Mouse (Mus musculus) embryo, embryonic 9.5 days (tissue): ENCODE results near the gene Tmem198.
A peak's percentile ranks its signal among the peaks of the same experiment; 100 is the strongest.

ENCODE experiments used
- DNase-seq: peaks from one replicate; pipeline ENCODE4 v3.0.0-alpha.2; 2017; ENCODE audit errors: extremely low spot score

The Tmem198 gene

GRCm38 (mm10) chr1:75455433-75455832 lies 23.9 kb upstream of the Tmem198 start:
- DNase-seq, result no peak

GRCm38 (mm10) chr1:75455948-75456347 lies 23.4 kb upstream of the Tmem198 start:
- DNase-seq, result no peak

DNA sequence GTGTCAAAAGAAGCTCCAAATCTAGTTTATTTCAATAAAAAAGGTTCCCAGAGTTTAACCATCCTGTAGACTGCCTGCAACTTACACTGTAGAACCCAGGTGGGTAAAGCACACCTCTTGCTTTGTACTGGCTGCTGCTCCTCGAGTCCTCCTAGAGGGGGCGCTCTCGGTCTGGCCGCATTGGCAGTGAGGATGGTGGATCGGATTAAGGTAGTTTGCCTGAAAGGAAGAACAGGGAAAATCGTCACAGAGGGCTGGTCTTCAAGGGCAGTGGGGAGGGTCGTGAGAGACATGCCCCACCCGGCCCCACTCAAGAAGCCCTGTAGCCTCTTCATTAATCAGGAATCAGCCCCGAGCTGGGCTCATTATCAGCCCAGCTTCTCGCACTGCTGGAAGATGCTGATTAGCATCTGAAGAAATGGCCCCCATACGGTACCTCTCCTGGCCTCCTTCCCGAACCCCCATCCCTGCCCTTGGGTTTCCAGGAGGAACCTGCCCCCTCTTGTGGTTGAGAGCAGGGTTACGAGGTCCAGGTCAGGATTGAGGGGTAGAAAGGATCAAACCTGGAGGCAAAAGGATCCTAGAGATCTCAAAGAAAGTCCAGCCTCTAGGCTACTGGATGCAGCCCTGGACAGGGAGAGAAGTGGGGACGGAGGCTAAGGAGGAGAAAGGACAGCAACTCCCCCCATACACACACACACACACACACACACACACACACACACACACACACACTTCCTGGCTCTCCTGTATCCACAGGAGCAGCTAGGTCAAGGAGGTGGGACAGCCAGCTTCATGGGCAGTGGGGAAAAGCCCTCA lies 22.4 kb upstream of the Tmem198 start:
- peak; percentile 66 for DNase-seq

DNA sequence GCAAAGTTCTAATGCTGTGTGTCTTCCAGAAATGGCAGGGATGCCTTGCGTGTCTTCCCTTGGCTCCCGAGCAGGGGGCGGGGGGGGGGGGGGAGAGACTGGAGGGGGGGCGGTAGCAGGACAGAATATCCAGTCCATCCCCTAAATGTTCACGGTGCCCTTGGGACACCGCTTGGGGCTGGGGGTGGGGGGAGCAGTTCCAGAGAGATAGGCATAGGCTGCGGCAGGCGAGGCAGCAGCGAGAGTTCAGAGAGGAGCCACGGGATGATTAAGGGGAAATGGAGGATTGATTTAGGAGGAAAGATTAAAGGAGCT lies 21.7 kb upstream of the Tmem198 start:
- no peak for DNase-seq

DNA sequence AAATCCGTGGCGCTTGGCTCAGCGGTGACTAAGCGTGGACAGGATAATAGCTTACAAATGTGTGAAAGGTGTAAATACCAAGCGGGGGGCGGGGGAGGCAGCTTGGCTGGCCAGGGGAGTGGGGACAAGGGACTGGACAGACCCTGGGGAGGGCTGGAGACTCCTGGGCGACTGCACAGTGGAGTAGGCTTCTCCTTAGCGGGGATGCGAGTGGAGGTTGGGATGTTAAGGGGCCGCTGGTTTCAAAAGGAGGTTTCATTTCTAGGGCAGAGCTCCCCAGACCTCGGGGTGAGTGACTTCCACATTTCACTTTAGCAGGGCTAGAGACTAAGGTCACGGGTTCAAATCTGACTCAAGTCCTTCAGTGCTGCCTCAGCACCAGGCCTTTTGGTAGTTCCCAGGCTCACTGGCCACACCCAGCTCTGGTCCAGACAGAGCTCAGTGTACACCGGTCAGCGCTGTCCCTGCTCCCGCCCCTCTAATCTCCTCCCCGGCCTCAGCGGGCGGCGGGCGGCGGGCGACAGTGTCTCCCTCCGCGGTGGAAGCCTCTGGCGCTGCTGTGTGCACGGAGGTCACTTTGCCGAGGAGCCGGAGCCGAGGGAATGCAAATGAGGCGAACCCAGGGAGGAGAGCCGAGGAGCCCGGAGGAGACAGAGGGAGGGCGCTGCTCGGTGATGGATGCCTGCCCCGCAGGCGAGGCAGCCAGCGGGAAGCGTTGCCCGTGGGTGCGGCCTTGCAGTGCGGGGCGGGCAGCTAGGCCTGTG lies 21.1 kb upstream of the Tmem198 start:
- DNase-seq, result peak; percentile 79

GRCm38 (mm10) chr1:75458789-75459684 lies 20.3 kb upstream of the Tmem198 start:
- DNase-seq, result no peak

GRCm38 (mm10) chr1:75460297-75460696 lies 19.0 kb upstream of the Tmem198 start:
- no peak for DNase-seq

DNA sequence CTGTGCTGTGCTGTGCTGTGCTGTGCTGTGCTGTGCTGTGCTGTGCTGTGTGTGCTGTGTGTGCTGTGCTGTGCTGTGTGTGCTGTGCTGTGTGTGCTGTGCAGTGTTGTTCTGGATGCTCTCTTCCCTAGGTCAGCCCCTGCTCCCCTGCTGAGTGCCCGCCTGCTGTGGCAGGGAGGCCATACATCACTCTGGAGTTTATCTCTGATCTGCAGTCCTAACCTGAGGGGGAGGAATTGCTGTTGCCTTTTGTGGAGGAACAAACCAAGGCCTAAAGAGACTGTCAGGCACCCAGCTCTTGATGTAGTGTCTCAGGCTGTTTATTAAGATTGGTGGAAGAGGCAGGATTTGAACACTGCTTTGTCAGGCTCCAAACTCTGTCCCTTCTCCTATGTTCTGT lies 16.7 kb upstream of the Tmem198 start:
- no peak for DNase-seq

GRCm38 (mm10) chr1:75463652-75464204 lies 15.6 kb upstream of the Tmem198 start:
- DNase-seq, result no peak

- peak; percentile 88 for DNase-seq
Measured at GRCm38 (mm10) chr1:75467215-75467927, 12.0 kb upstream of the Tmem198 start.

DNA sequence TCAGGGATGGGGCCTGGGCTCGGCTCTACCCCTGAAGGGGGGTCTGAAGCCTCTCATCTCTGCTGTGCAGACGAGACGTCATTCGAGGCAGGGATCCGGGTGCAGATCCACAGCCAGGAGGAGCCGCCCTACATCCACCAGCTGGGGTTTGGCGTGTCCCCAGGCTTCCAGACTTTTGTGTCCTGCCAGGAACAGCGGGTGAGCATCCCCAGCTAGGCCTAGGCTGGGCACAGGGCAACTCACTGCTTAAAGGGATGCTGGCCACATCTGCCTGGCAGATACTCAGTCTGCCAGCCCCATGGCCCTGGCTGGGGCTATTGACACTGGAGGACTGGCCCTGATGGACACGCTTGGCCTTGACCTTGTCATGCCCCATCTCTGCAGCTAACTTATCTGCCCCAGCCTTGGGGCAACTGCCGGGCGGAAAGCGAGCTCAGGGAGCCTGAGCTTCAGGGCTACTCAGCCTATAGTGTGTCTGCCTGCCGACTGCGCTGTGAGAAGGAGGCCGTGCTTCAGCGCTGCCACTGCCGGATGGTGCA lies 10.0 kb upstream of the Tmem198 start:
- no peak for DNase-seq

GRCm38 (mm10) chr1:75476441-75476840 lies 2.9 kb upstream of the Tmem198 start:
- DNase-seq, result no peak

- peak; percentile 89 for DNase-seq
Measured at GRCm38 (mm10) chr1:75477264-75477965, 1.9 kb upstream of the Tmem198 start.

DNA sequence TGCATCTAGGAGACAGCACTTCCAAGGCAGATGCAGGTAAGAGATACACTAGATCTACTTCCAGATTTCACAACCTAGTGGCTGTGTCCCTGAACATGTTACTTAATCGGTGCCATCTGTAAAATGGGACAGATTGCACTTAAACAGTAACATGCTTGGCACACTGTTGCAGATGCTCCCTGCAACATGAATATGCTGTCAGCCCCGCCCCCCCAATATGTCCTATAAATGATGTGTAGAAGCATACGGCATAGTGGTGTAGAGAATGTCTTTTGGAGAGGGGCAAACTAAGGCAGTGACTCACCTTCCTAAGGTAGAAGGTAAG lies 1.4 kb upstream of the Tmem198 start:
- DNase-seq, result no peak

GRCm38 (mm10) chr1:75478497-75478896 lies 835 bp upstream of the Tmem198 start:
- DNase-seq, result no peak

DNA sequence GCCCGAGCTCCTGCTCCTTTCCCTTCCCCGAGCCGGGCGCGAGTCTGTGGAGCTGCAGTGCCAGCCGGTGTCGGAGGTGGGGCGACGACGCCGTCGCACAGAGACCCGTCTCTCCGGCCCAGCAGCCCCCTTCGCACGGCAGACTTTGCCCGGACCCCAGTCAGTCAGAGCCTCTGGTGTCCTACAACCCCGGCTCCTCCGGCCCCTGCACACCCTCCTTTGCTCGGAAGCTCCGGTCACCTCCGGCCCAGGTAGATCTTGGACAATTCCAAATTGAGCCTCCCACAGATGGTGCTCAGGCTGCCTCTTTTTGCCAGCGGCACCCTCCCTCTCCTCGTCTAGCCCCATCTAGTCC lies 280 bp downstream of the Tmem198 start:
- DNase-seq, result no peak

- no peak for DNase-seq
Measured at GRCm38 (mm10) chr1:75480036-75480435, 704 bp downstream of the Tmem198 start.

DNA sequence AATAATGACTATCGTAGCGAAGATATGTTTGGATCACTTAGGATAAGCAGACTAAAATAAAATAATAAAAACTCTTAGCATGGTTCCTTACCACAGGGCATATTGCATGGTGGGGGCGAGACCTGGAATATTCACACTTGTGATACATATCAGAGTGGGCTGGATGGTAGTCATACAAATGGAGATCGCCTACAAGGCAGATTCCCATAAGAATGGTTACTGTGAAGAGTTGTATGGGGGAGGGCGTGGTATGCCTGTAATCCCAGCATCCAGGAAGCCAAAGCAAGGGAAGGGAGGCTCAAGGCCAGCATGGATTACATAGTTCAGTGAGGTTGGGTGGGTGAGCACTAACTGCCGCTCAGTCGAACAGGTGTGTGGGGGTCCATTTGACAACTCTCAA lies 1.4 kb downstream of the Tmem198 start:
- DNase-seq, result no peak

- no peak for DNase-seq
Measured at GRCm38 (mm10) chr1:75486561-75486960, 7.2 kb downstream of the Tmem198 start.

- no peak for DNase-seq
Measured at GRCm38 (mm10) chr1:75487040-75487404, 7.7 kb downstream of the Tmem198 start.
